Mouse (Mus musculus) forebrain, embryonic 12.5 days (tissue): ENCODE data around the gene Atp6v1e1. TPM values are rescaled to one million over a fixed set of nuclear protein-coding genes. Genes with fewer than 3 reads are reported as not detected.
"Not testable (repeated sequence)": the region's sequence is repeated elsewhere in the genome, so short reads cannot be mapped to it uniquely, and the experiment has no call there.

ENCODE experiments used
- ATAC-seq: fragments of 200-750 bp; cut with Nextera tagmentation; 2 replicates; pipeline ENCODE4 v1.8.0; 2017; ENCODE audit warnings: moderate TSS enrichment; ENCODE audit not compliant: low FRiP score
- H3K27ac ChIP-seq: fragments of 300-500 bp; sonication (generic); 2 replicates; pipeline ENCODE4 v1.5.1; 2016; ENCODE audit warnings: mild to moderate bottlenecking
- H3K27me3 ChIP-seq: fragments of 300-500 bp; sonication (generic); 2 replicates; pipeline ENCODE4 v1.6.1; 2016; ENCODE audit warnings: mild to moderate bottlenecking
- H3K36me3 ChIP-seq: fragments of 300-500 bp; sonication (generic); replicated peaks from 2 replicates; pipeline ENCODE4 v1.6.1; 2016; ENCODE audit warnings: mild to moderate bottlenecking
- H3K4me1 ChIP-seq: fragments of 300-500 bp; sonication (generic); 2 replicates; pipeline ENCODE4 v1.6.1; 2016
- H3K4me2 ChIP-seq: fragments of 300-500 bp; sonication (generic); 2 replicates; pipeline ENCODE4 v1.6.1; 2016; ENCODE audit warnings: mild to moderate bottlenecking, moderate library complexity
- H3K4me3 ChIP-seq: fragments of 300-500 bp; sonication (generic); replicated peaks from 2 replicates; pipeline ENCODE4 v1.5.1; 2016; ENCODE audit warnings: mild to moderate bottlenecking
- H3K9ac ChIP-seq: fragments of 300-500 bp; sonication (generic); 2 replicates; pipeline ENCODE4 v1.6.1; 2016; ENCODE audit warnings: mild to moderate bottlenecking
- H3K9me3 ChIP-seq: fragments of 300-500 bp; sonication (generic); 2 replicates; pipeline ENCODE4 v1.6.1; 2016
- WGBS: fragments of 180-500 bp; shearing (Covaris S2); methylation state at CpG from one replicate; pipeline ENCODE4 v1.1.7; 2016; 5-methylcytosine and 5-hydroxymethylcytosine counted together
- polyA plus RNA-seq: library from polyadenylated mRNA; unstranded; fragments of >200 nt; fragmentation: Nextera tagmentation; extraction: Ambion mirVana; gene quantifications from 2 replicates; pipeline ENCODE4 v1.2.1, GENCODE M21; 2016

Gene Atp6v1e1
- polyA plus RNA-seq = 146 and 154 TPM in 2 replicates

DNA sequence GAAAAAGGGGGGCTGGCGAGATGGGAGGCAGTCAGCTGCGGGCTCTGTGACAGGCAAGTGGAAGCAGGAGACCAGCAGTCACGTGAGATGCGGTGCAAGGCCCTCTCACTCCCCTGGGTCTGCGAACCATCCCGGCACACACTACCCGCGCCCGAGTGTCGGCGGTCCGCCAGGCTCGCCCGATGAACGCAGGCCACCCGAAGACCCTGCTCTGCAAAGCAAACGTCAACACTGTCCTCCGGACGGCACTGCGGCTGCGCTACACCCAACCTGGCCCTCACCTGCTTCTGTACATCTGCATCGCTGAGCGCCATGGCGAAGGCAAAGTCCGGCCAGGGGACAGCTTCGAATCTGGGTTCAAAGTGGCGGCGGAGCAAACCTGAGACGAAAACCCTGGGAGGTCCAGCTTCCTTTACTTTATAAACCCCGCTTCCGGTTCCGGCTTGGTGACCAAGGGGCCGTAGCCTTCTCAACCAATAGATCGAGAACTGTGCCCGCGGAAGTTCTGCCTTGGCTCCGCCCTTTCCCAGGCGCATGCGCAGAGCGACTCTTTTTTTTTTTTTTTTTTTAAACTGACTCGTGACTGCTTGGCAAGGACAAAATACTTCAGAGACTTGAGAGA is at the start of gene Atp6v1e1:
Atp6v1e1 (minus strand) TSS at position 487 of the 622 bp plus-strand sequence.
- Histone ChIP-seq H3K27ac (peak within 1 kb of the TSS; percentile 88), H3K27me3 (no peaks in the 10 kb centered on the region), H3K4me1 (peaks cover 17% of the 10 kb centered on the region), H3K36me3 (peaks cover 20% of the 10 kb centered on the region), H3K9me3 (no peaks in the 10 kb centered on the region), H3K4me2 (peak within 1 kb of the TSS; percentile 61), H3K4me3 (peak within 1 kb of the TSS; percentile 93), H3K9ac (peak within 1 kb of the TSS; percentile 84)
- whole genome bisulfite sequencing = under 1% methylated on average over 41 of the region's 41 CpGs
- ATAC-seq = peak; percentile 97

DNA sequence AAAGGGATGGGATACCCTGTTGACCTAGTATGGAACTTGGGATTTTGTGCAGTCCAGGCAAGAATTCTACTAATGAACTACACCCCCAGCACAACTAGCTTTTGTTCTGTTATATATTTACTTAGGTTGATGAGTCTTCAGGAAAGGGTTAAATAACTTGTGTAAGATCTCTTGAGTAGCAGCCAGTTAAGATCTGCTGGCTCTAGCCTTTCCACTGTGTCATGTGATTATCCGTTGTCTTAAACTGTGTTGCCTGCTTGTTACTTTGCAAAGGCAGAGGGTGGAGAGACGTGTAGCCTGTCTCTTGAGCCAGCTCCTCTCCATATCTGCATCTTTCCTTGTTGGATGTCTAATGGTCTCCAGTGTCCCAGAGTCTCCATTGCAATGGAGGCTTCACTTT is 48.7 kb upstream of the Atp6v1e1 start:
- ATAC-seq = no peak
- WGBS = 81% methylated on average over 2 of the region's 2 CpGs
- peaks cover 10% of the 10 kb centered on the region for H3K36me3 ChIP-seq
- no peaks in the 10 kb centered on the region for H3K9me3 ChIP-seq
- H3K4me2 ChIP-seq = no peak overlapping the region
- H3K27ac ChIP-seq = no peak overlapping the region
- no peaks in the 10 kb centered on the region for H3K4me1 ChIP-seq
- no peaks in the 10 kb centered on the region for H3K27me3 ChIP-seq
- H3K4me3 ChIP-seq = no peak overlapping the region
- no peak overlapping the region for H3K9ac ChIP-seq

GRCm38 (mm10) chr6:120868824-120869223 is 46.2 kb upstream of the Atp6v1e1 start:
- Histone ChIP-seq H3K27me3 (no peaks in the 10 kb centered on the region), H3K9me3 (no peaks in the 10 kb centered on the region), H3K4me2 (no peak overlapping the region), H3K36me3 (peaks cover 17% of the 10 kb centered on the region), H3K9ac (no peak overlapping the region), H3K4me1 (no peaks in the 10 kb centered on the region), H3K4me3 (no peak overlapping the region), H3K27ac (no peak overlapping the region)
- no peak for ATAC-seq
- 83% methylated on average over 1 of the region's 1 CpGs for WGBS

DNA sequence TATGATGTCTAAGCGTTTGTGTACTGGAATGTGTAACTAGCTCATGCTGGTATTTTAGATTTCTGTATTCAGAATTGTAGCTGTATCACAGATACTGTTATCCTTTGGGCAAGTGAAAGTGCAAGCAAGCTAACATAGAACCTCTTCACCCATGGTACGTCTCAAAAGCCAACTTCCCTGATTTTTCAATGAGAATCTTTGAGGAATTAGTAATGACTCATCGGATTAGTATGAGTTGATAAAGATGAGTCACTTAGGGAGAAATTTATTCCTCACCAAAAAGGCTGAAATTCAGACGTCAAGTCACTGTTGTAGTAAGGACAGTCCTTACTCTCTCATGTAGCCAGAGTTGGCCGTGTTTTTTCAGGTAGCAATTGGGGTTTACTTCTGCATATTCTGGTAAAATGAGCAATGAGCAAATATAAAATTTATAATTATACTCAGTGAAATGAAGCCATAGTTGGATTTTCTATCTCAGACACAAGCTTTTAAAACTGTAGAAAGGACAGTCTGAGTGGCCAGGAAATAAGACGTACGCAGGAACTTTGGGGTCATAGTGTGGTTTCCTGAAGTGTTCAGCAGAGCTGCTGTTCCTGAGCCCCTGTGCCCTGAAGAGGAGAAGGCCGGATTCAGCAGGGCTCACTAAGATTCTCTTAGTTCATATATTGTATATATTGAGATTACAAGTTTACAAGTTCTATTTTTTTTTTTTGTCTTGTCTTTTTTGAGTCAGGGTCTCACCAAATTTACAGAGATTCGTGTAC is 43.6 kb upstream of the Atp6v1e1 start:
- Histone ChIP-seq H3K4me3 (no peak overlapping the region), H3K9ac (no peak overlapping the region), H3K4me1 (no peaks in the 10 kb centered on the region), H3K27ac (no peak overlapping the region), H3K27me3 (no peaks in the 10 kb centered on the region), H3K9me3 (no peaks in the 10 kb centered on the region), H3K4me2 (no peak overlapping the region), H3K36me3 (peaks cover 28% of the 10 kb centered on the region)
- 92% methylated on average over 9 of the region's 9 CpGs for WGBS
- no peak for ATAC-seq

GRCm38 (mm10) chr6:120860079-120860478 is 37.5 kb upstream of the Atp6v1e1 start:
- H3K9me3 ChIP-seq = no peaks in the 10 kb centered on the region
- H3K9ac ChIP-seq = no peak overlapping the region
- H3K27me3 ChIP-seq = no peaks in the 10 kb centered on the region
- no peak for ATAC-seq
- H3K4me2 ChIP-seq = no peak overlapping the region
- H3K36me3 ChIP-seq = peaks cover 24% of the 10 kb centered on the region
- no peak overlapping the region for H3K4me3 ChIP-seq
- H3K27ac ChIP-seq = no peak overlapping the region
- H3K4me1 ChIP-seq = peaks cover 8% of the 10 kb centered on the region
- 95% methylated on average over 3 of the region's 3 CpGs for WGBS

GRCm38 (mm10) chr6:120858217-120858711 is 35.7 kb upstream of the Atp6v1e1 start:
- peak overlapping the region; percentile 63 for H3K27ac ChIP-seq
- no peak overlapping the region for H3K4me2 ChIP-seq
- no peaks in the 10 kb centered on the region for H3K27me3 ChIP-seq
- no peak overlapping the region for H3K9ac ChIP-seq
- WGBS = 25% methylated on average over 8 of the region's 8 CpGs
- H3K9me3 ChIP-seq = no peaks in the 10 kb centered on the region
- H3K4me3 ChIP-seq = no peak overlapping the region
- H3K4me1 ChIP-seq = peaks cover 8% of the 10 kb centered on the region
- H3K36me3 ChIP-seq = peaks cover 30% of the 10 kb centered on the region
- peak; percentile 80 for ATAC-seq

- H3K4me3 ChIP-seq = no peak overlapping the region
- H3K4me2 ChIP-seq = no peak overlapping the region
- no peak for ATAC-seq
- peaks cover 8% of the 10 kb centered on the region for H3K4me1 ChIP-seq
- no peak overlapping the region for H3K9ac ChIP-seq
- no peak overlapping the region for H3K27ac ChIP-seq
- 95% methylated on average over 10 of the region's 10 CpGs for WGBS
- no peaks in the 10 kb centered on the region for H3K9me3 ChIP-seq
- peaks cover 35% of the 10 kb centered on the region for H3K36me3 ChIP-seq
- H3K27me3 ChIP-seq = no peaks in the 10 kb centered on the region
These were observed 31.8 kb upstream of the Atp6v1e1 start for GRCm38 (mm10) chr6:120854413-120854812.

DNA sequence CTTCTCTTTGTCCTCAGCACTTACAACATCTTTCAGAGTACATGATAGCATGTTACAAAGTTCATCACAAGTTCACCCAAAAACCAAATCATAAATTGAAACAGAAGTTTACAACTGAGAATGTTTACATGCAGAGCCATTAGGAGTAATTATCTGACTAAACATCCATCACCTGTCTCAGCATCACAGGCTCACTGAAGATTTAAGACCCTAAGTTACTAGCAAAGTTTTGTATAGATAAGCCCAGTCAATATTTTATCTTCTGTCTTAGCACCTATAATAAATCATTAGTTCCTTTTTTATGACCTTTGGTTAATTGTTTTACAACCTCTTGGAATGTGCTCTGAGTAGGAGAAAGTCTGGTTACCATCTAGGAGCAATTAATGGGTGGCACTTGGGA is 28.1 kb upstream of the Atp6v1e1 start:
- H3K36me3 ChIP-seq = peaks cover 43% of the 10 kb centered on the region
- H3K4me2 ChIP-seq, ATAC-seq, H3K4me1 ChIP-seq, H3K27me3 ChIP-seq, H3K27ac ChIP-seq, H3K9me3 ChIP-seq, H3K4me3 ChIP-seq, H3K9ac ChIP-seq: not testable (repeated sequence)

- H3K9ac ChIP-seq = no peak overlapping the region
These were observed 19.2 kb upstream of the Atp6v1e1 start for GRCm38 (mm10) chr6:120841754-120842153.

DNA sequence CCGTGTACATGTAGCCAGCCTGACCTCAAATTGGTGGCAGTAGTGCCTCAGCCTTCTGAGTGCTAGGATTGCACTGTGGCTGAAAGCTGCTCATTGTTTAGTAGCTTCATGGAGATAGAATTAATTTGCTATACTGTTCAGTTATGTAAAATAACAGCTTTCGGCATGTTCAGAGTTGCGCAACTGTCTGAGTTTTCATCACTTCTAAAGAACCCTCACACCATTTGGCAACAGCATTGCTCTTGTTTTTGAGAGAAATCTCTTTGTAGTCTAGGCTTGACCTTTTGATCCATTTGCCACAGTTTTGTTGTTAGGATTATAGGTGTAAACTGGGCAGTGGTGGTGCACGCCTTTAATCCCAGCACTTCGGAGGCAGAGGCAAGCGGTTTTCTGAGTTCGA is 17.7 kb upstream of the Atp6v1e1 start:
- Histone ChIP-seq H3K4me1 (peaks cover 14% of the 10 kb centered on the region), H3K9me3 (no peaks in the 10 kb centered on the region), H3K27ac (no peak overlapping the region), H3K9ac (no peak overlapping the region), H3K4me3 (no peak overlapping the region), H3K27me3 (no peaks in the 10 kb centered on the region), H3K36me3 (peaks cover 4% of the 10 kb centered on the region; the same call in 1 of the 2 replicates), H3K4me2 (no peak overlapping the region)
- ATAC-seq = no peak
- 97% methylated on average over 7 of the region's 7 CpGs for WGBS

More at GRCm38 (mm10) chr6:120841754-120842153, 19.2 kb upstream of the Atp6v1e1 start:
- peaks cover 10% of the 10 kb centered on the region for H3K4me1 ChIP-seq
- 97% methylated on average over 5 of the region's 5 CpGs for WGBS
- H3K27me3 ChIP-seq = no peaks in the 10 kb centered on the region
- H3K36me3 ChIP-seq = peaks cover 4% of the 10 kb centered on the region; the same call in 1 of the 2 replicates
- H3K4me3 ChIP-seq = no peak overlapping the region
- no peak overlapping the region for H3K4me2 ChIP-seq
- no peaks in the 10 kb centered on the region for H3K9me3 ChIP-seq
- no peak for ATAC-seq
- H3K27ac ChIP-seq = no peak overlapping the region

GRCm38 (mm10) chr6:120837152-120837530 is 14.5 kb upstream of the Atp6v1e1 start:
- H3K4me2 ChIP-seq = peak overlapping the region; percentile 65
- peaks cover 14% of the 10 kb centered on the region for H3K4me1 ChIP-seq
- H3K27ac ChIP-seq = no peak overlapping the region
- no peaks in the 10 kb centered on the region for H3K9me3 ChIP-seq
- 71% methylated on average over 1 of the region's 1 CpGs for WGBS
- H3K4me3 ChIP-seq = peak overlapping the region; percentile 92
- H3K9ac ChIP-seq = peak overlapping the region; percentile 95
- 0 out of 2 replicates have a peak, but pooled peaks cover 4% of the 10 kb centered on the region for H3K27me3 ChIP-seq
- H3K36me3 ChIP-seq = peaks cover 4% of the 10 kb centered on the region; the same call in 1 of the 2 replicates
- ATAC-seq = no peak

DNA sequence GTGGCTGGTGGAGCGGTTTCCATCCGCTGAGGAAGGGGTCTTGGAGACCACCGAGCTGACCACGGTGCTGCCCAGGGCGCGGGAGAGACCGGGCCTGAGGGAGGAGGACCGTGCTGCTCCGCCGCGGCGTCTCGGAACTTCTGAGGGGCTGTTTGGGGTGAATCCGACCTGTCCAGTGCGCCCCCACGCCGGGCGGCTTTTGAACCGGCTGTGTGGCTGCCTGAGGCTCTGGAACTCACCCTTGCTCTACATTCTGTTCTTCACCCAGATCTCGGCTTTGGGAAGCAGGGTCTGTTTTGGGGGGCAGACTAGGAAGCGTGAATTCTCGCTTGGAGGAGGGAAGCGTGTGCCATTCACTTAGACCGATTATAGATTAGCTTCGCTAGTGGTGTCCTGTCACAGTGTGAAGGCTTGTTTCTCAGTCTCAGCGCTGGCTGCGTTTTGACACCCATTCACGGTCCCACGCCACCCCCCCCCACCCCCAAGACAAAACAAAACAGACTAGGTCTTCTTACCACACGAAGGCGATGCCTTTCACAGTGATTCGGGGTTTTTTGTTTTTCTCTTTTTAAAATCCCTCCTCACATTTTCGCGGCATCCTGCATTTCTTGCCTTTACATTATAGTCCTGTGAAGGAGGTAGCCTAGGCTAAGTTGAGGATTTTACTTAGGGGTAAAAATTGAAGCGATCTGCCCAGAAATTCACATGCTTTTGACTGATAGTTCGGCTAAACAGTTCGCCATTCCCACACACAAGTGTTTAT is 14.0 kb upstream of the Atp6v1e1 start:
- Histone ChIP-seq H3K27me3 (0 out of 2 replicates have a peak, but pooled peaks cover 5% of the 10 kb centered on the region), H3K36me3 (peaks cover 4% of the 10 kb centered on the region; the same call in 1 of the 2 replicates), H3K4me3 (peak overlapping the region; percentile 92), H3K4me1 (peaks cover 14% of the 10 kb centered on the region), H3K4me2 (peak overlapping the region; percentile 65), H3K9ac (peak overlapping the region; percentile 95), H3K9me3 (no peaks in the 10 kb centered on the region), H3K27ac (peak overlapping the region; percentile 96)
- 5% methylated on average over 33 of the region's 37 CpGs for WGBS
- ATAC-seq = peak; percentile 87
